Mouse (Mus musculus) kidney, adult 2 months (tissue): ENCODE results near the gene Wfikkn1. TPM values are rescaled to one million over a fixed set of nuclear protein-coding genes. Genes with fewer than 3 reads are reported as not detected.

Source experiments
- DNase-seq: peaks from one replicate; pipeline ENCODE4 v3.0.0; 2021
- H3K27ac ChIP-seq: fragments of 200-500 bp; 2 replicates; pipeline ENCODE4 v1.5.1; 2012; ENCODE audit warnings: low read depth, low read length, control low read depth, inconsistent platforms; ENCODE audit not compliant: insufficient read depth
- H3K27me3 ChIP-seq: fragments of 200-500 bp; replicated peaks from 2 replicates; pipeline ENCODE4 v1.6.1; 2012; ENCODE audit warnings: mild to moderate bottlenecking, moderate library complexity, low read length, inconsistent platforms; ENCODE audit not compliant: control insufficient read depth, insufficient read depth
- H3K36me3 ChIP-seq: fragments of 200-500 bp; 2 replicates; pipeline ENCODE4 v1.6.1; 2012; ENCODE audit warnings: mild to moderate bottlenecking, moderate library complexity, low read length, inconsistent platforms; ENCODE audit not compliant: control insufficient read depth, insufficient read depth
- H3K4me1 ChIP-seq: fragments of 200-500 bp; 2 replicates; pipeline ENCODE4 v1.6.1; 2011; ENCODE audit warnings: low read length; ENCODE audit not compliant: control insufficient read depth, insufficient read depth
- H3K4me3 ChIP-seq: fragments of 200-500 bp; 2 replicates; pipeline ENCODE4 v1.5.1; 2011; ENCODE audit warnings: mild to moderate bottlenecking, low read depth, low read length, control low read depth; ENCODE audit not compliant: insufficient read depth
- CTCF ChIP-seq: fragments of 200-500 bp; conservative IDR thresholded peaks from 2 replicates; pipeline ENCODE4 v1.5.1; 2011; ENCODE audit warnings: low read depth, mild to moderate bottlenecking, control low read depth, low read length, moderate library complexity, mixed read lengths; ENCODE audit not compliant: insufficient read depth, insufficient read length
- POLR2A ChIP-seq: fragments of 200-500 bp; IDR thresholded peaks from one replicate; pipeline ENCODE4 v1.6.1; 2011; ENCODE audit warnings: low read depth, low read length, control low read depth
- whole genome bisulfite sequencing: fragments of 180-500 bp; shearing (Covaris S2); methylation state at CpG from one replicate; pipeline ENCODE4 v1.1.7; 2018; 5-methylcytosine and 5-hydroxymethylcytosine counted together
- polyA plus RNA-seq: library from polyadenylated mRNA; depleted of rRNA; stranded (reverse); fragments of >200 nt; gene quantifications from 2 replicates; pipeline ENCODE4 v1.2.3, GENCODE M21; 2012

Gene Wfikkn1
- polyA plus RNA-seq, 1 experiment: 0.31 TPM

DNA sequence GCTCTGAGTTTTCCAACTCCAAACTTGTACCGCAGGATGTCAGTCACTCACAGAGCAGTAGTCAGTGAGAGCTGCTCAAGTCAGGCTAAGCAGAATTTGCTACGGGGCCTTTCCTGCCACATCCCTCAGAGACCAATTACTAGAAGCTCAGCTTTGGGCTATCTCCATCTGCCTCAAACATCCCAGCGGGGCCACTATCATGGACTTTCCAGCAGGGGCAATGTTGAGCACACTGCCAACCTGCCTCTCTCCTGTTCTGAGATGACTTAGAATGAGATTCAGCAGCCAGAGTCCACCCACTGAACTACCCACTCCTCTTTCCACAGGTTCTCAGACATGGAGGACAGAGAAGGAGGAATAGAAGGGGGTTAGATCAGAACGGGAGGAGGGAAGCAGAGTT lies 5.0 kb upstream of the Wfikkn1 start:
- H3K27me3 ChIP-seq: no peaks in the 10 kb centered on the region
- H3K4me3 ChIP-seq: no peak overlapping the region
- H3K36me3 ChIP-seq: no peaks in the 10 kb centered on the region
- TF ChIP-seq POLR2A (no peak), CTCF (peak; percentile 62)
- 53% methylated on average over 4 of the region's 4 CpGs for WGBS
- DNase-seq: peak; percentile 39
- H3K4me1 ChIP-seq: peaks cover 3% of the 10 kb centered on the region; the same call in 1 of the 2 replicates
- H3K27ac ChIP-seq: no peak overlapping the region

DNA sequence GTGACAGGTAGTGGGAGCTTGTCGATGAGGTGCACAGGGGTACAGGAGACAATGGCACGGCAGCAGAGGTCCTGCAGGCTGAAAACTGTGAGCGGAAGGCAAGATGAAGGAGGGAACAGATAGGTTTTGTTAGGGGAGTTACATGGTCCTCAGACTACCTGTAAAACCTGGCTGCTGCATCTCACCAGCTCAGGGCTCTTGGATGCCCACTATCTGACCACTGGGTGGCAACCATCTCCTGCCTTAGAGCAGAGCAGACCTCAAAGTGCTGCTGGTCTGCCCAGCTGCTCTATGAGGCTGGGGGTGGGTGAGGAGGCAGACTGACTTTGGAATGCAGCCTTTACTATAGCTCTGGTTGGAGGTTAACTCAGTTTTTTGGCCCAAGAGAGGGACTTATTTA lies 3.2 kb upstream of the Wfikkn1 start:
- Histone ChIP-seq H3K4me1 (peaks cover 5% of the 10 kb centered on the region; the same call in 1 of the 2 replicates), H3K4me3 (no peak overlapping the region), H3K27ac (no peak overlapping the region), H3K27me3 (no peaks in the 10 kb centered on the region), H3K36me3 (no peaks in the 10 kb centered on the region)
- no peak for TF ChIP-seq POLR2A
- TF ChIP-seq CTCF: no peak; the same call in 1 of the 2 replicates
- no peak for DNase-seq
- WGBS: 98% methylated on average over 3 of the region's 3 CpGs

DNA sequence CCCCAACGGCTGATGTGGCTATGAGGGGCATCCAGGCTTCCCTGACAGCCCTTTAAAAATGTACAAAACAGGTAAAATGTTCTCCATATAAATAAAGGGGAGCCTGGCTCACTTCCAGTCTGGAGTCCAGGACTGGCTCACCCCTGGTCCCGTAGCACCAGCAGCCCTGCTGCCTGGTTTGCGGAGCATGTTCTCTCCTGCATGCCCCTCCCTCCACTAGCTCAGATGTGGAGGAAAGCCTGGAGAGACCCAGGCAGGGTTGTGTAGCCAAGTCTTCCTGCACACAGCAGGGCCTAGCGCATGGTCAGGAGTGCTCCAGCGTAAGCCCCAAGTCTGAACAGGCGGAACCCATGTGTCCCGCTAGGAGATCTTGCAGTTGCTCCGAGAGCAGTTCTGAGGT lies 2.6 kb upstream of the Wfikkn1 start:
- WGBS: 87% methylated on average over 8 of the region's 8 CpGs
- no peak overlapping the region for H3K4me3 ChIP-seq
- DNase-seq: no peak
- H3K4me1 ChIP-seq: peaks cover 5% of the 10 kb centered on the region; the same call in 1 of the 2 replicates
- TF ChIP-seq CTCF (no peak), POLR2A (no peak)
- no peaks in the 10 kb centered on the region for H3K36me3 ChIP-seq
- no peak overlapping the region for H3K27ac ChIP-seq
- H3K27me3 ChIP-seq: no peaks in the 10 kb centered on the region

DNA sequence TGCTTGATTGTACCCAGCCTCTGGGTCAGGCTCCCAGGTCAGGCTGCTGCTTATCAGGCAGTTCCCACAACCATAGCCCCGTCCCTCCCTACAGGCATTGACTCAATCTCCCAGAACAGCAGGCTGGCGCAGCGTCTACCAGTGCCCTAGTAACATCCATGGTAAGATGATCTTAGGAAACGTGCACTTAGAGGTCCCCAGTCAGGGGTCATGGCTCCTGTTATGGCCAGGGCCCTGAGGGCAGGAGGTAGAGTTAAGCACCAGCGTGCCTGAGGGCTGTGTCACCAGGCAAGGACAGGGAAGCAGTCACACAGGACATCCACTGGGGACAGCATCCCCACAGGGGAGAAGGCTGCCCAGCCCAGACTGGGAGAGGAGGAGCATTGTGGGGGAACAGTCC lies 1.6 kb upstream of the Wfikkn1 start:
- DNase-seq: no peak
- Histone ChIP-seq H3K27ac (no peak overlapping the region), H3K27me3 (no peaks in the 10 kb centered on the region), H3K4me1 (peaks cover 8% of the 10 kb centered on the region; the same call in 1 of the 2 replicates), H3K36me3 (no peaks in the 10 kb centered on the region), H3K4me3 (no peak overlapping the region)
- WGBS: 56% methylated on average over 5 of the region's 5 CpGs
- TF ChIP-seq POLR2A (no peak), CTCF (no peak)

DNA sequence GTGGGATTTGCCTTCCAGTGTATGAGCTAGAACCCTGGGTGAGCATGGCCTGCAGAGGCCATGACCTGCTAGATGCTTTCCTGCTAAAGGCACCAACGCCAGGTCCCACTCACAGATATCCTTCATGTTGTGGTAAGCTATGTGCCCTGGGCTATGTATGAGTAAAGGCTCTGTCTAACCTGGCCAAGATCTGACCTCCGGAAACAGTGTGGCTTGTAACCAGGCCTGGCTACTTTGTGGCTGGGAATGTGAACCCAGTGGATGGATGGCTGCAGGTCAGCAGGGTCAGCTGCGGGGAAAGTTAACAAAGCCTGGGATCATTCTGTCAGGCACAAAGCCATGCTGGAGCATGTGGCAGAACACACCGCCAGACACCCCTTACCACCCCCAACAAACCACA lies 1.0 kb upstream of the Wfikkn1 start:
- 36% methylated on average over 4 of the region's 4 CpGs for WGBS
- H3K27me3 ChIP-seq: no peaks in the 10 kb centered on the region
- H3K4me3 ChIP-seq: no peak overlapping the region
- peaks cover 13% of the 10 kb centered on the region; the same call in 1 of the 2 replicates for H3K4me1 ChIP-seq
- no peaks in the 10 kb centered on the region for H3K36me3 ChIP-seq
- no peak overlapping the region for H3K27ac ChIP-seq
- no peak for TF ChIP-seq POLR2A
- no peak for TF ChIP-seq CTCF
- no peak for DNase-seq

DNA sequence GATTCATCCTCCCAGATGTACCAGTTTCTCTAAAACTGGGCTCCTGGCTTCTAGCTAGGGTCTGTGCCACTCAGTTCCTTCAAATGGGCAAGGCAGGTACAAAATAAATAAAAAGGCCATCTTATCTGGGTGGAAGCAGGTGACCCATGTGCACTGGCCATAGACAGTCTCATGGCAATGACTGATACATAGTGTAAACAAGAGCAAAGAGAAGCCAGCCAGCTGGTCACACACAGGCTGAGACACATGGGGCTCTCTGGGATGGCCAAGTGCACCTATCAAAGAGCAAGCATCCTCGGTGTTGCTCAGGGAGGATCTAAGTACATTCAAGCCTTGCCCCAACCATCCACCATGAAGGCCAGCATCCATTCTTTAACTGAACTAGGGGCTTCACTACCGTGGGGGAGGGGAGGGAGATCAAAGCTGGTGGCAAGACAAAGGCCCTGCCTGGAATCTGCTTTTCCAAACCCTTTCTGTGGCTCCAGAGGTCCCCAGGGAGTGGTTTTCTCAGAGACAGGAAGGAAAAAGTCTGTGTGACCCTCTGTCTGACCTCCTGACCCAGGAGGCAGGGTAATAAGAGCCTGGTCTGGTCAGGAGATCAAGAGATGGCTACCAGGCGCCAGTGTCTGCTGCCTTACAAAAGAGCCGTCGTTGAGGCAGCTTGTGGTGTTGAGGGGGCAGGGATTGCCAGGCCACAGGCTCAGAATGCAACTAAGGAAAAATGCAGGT lies 419 bp upstream of the Wfikkn1 start:
- peak; percentile 71 for DNase-seq
- TF ChIP-seq POLR2A (no peak), CTCF (no peak)
- H3K27ac ChIP-seq: no peak overlapping the region
- 26% methylated on average over 5 of the region's 5 CpGs for WGBS
- H3K36me3 ChIP-seq: no peaks in the 10 kb centered on the region
- H3K4me3 ChIP-seq: no peak overlapping the region
- no peaks in the 10 kb centered on the region for H3K27me3 ChIP-seq
- H3K4me1 ChIP-seq: peaks cover 19% of the 10 kb centered on the region; the same call in 1 of the 2 replicates

DNA sequence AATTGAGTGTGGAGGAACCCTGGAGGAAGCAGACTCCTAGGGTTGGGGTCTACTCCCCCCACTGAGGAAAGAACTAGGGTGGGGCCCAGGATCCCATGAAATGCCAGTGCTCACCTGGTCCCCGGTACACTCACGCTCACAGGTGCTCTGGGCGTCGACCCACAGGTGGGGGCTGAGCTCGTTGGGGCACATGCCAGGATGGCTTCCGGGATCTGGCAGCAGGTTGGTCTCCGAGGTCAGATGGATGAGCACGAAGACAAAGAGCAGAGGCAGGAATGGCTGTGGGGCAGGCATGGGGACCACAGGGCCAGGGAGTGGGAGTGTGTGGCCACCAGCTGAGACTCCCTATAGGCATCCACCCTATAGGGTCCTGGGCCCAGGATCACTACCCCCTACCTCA lies 908 bp downstream of the Wfikkn1 start:
- no peaks in the 10 kb centered on the region for H3K27me3 ChIP-seq
- H3K27ac ChIP-seq: no peak overlapping the region
- TF ChIP-seq CTCF (no peak), POLR2A (no peak)
- H3K36me3 ChIP-seq: no peaks in the 10 kb centered on the region
- no peak overlapping the region for H3K4me3 ChIP-seq
- no peak for DNase-seq
- peaks cover 22% of the 10 kb centered on the region; the same call in 1 of the 2 replicates for H3K4me1 ChIP-seq
- WGBS: 54% methylated on average over 8 of the region's 8 CpGs
